Mouse (Mus musculus): ENCODE measurements around the gene Abcc4. TPM values are rescaled to one million over a fixed set of nuclear protein-coding genes. Genes with fewer than 3 reads are reported as not detected.
A peak's percentile ranks its signal among the peaks of the same experiment; 100 is the strongest.

Abcc4 gene
- total RNA-seq, 1 experiment, result 36.5 TPM

DNA sequence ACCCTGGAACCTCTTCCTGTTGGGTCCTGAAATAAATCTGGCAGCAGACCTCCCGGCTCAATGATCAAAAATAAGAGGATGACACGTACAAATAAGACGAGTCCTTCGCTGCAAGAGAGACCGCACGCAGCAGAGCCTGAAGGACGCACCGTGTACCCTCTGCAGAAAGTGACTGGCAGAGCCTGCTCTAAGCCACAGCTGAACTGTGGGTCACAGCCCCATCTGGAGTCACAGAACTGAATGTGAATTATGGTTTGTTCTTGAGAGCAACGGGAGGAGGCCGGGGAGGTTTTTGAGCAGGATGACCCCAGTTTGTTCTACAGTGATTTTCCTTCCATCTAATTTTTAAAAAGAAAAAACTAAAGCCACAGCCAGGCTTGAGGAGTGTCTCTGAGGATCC lies 6.5 kb downstream of the Abcc4 start:
- Histone ChIP-seq H3K4me3 (ENCODE audit: insufficient read depth in 1 of 2, low read depth in 1 of 2, low read length in 2 of 2, poor library complexity in 1 of 2, severe bottlenecking in 1 of 2) (peak overlapping the region in 1 of 2 experiments; percentile 20; a peak in 2 of 4 replicates), H3K36me3 (ENCODE audit: control insufficient read depth, insufficient read depth, low read length, poor library complexity, severe bottlenecking) (peaks cover 43% of the 10 kb centered on the region; the same call in 1 of the 2 replicates), H3K4me1 (ENCODE audit: control insufficient read depth in 2 of 2, insufficient read depth in 2 of 2, low read length in 2 of 2, poor library complexity in 1 of 2) (peaks cover 19 to 41% of the 10 kb centered on the region in 2 experiments), H3K27ac (ENCODE audit: insufficient read depth, low read depth, low read length, poor library complexity, severe bottlenecking) (no peak overlapping the region), H3K9me3 (ENCODE audit: control insufficient read depth, insufficient read depth, low read depth, low read length) (no peaks in the 10 kb centered on the region), H3K9ac (ENCODE audit: insufficient read depth, low read depth, low read length, poor library complexity, severe bottlenecking) (no peak overlapping the region)
- in situ Hi-C loops (cut with MboI; ENCODE audit: low sequenced_read_pairs in 2 of 2, unreplicated experiment in 2 of 2), result no loop called here
- no peak for DNase-seq (ENCODE audit: low read depth, low spot score)
- TF ChIP-seq ZC3H11A (IDR thresholded peaks at IDR 0.05; ENCODE audit: borderline replicate concordance, low read depth, low read length) (no peak), ZNF384 (IDR thresholded peaks at IDR 0.05; ENCODE audit: low read depth, low read length) (no peak), CHD2 (IDR thresholded peaks at IDR 0.05; ENCODE audit: low read depth, low read length) (no peak)

DNA sequence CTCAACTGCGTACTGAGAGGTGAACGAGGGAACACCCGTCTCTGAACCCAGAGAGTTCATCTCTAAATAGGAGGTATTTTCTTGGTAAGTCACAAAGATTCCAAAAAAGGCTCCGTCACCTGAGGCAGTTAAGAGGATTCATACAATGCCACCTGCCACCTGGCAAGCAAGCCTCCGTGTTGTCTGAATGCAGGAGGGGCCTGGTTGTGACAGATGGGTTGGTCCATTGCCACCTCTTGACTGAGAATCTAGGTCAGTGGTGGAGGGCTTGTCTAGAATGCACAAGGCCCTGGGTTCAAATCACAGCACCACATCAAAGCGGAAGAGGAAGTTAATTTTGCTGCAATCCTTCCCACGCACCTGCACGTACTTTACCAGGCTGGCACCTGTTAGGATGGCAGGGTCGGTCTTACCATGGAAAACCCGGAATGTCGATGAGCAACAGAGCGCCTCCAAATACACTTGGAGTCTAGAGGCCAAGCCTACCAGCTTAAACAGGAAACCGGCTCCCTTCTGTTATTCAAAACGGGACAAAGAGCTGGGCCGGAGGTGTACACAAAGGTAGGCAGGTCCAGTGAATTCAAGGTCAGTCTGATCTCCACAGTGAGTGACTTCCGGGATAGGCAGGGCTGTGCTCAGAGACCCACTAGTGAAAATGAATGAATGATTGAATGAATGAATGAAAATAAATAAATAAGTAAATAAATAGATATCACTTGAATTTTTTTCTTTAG lies 9.3 kb downstream of the Abcc4 start:
- Histone ChIP-seq H3K9ac (ENCODE audit: insufficient read depth, low read depth, low read length, poor library complexity, severe bottlenecking) (peak overlapping the region; percentile 27; the same call in 1 of the 2 replicates), H3K4me1 (ENCODE audit: control insufficient read depth in 2 of 2, insufficient read depth in 2 of 2, low read length in 2 of 2, poor library complexity in 1 of 2) (peaks cover 29 to 48% of the 10 kb centered on the region in 2 experiments), H3K36me3 (ENCODE audit: control insufficient read depth, insufficient read depth, low read length, poor library complexity, severe bottlenecking) (peaks cover 37% of the 10 kb centered on the region; the same call in 1 of the 2 replicates), H3K4me3 (ENCODE audit: insufficient read depth in 1 of 2, low read depth in 1 of 2, low read length in 2 of 2, poor library complexity in 1 of 2, severe bottlenecking in 1 of 2) (peak overlapping the region; percentile 37 to 52), H3K27ac (ENCODE audit: insufficient read depth, low read depth, low read length, poor library complexity, severe bottlenecking) (peak overlapping the region; percentile 91), H3K9me3 (ENCODE audit: control insufficient read depth, insufficient read depth, low read depth, low read length) (no peaks in the 10 kb centered on the region)
- DNase-seq (ENCODE audit: low read depth, low spot score), result peak; percentile 78
- in situ Hi-C loops (cut with MboI; ENCODE audit: low sequenced_read_pairs in 2 of 2, unreplicated experiment in 2 of 2), result no loop called here
- TF ChIP-seq CHD2 (IDR thresholded peaks at IDR 0.05; ENCODE audit: low read depth, low read length) (no peak), ZC3H11A (IDR thresholded peaks at IDR 0.05; ENCODE audit: borderline replicate concordance, low read depth, low read length) (no peak), MAFK (IDR thresholded peaks at IDR 0.05; ENCODE audit: insufficient read depth, low read depth, low read length) (no peak), ZNF384 (IDR thresholded peaks at IDR 0.05; ENCODE audit: low read depth, low read length) (no peak), HCFC1 (IDR thresholded peaks at IDR 0.05; ENCODE audit: borderline replicate concordance, insufficient read depth, low read length) (no peak)

DNA sequence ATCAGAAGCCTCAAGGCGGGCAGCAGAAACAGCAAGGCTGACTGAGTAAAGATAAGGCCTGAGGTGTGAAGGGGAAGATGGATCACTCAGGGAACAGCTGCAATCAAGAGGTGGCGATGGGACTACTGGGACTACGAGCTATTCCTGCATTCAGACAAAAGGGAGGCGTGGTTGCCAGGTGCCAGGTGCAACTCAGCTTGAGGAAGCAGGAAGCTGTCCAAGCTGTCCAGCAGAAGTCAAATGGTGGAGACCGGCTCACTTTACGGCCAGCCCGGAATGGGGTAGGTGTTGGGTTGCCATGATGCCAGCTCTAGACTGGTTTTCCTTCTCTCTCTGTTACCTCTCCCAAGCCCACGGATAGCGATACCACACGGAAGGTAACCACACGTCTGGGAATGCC lies 10.2 kb downstream of the Abcc4 start:
- peaks cover 33 to 51% of the 10 kb centered on the region in 2 experiments for H3K4me1 ChIP-seq (ENCODE audit: control insufficient read depth in 2 of 2, insufficient read depth in 2 of 2, low read length in 2 of 2, poor library complexity in 1 of 2)
- TF ChIP-seq ZNF384 (IDR thresholded peaks at IDR 0.05; ENCODE audit: low read depth, low read length), result no peak
- TF ChIP-seq ZC3H11A (IDR thresholded peaks at IDR 0.05; ENCODE audit: borderline replicate concordance, low read depth, low read length), result no peak
- TF ChIP-seq HCFC1 (IDR thresholded peaks at IDR 0.05; ENCODE audit: borderline replicate concordance, insufficient read depth, low read length), result no peak
- TF ChIP-seq CHD2 (IDR thresholded peaks at IDR 0.05; ENCODE audit: low read depth, low read length), result no peak
- TF ChIP-seq MAFK (IDR thresholded peaks at IDR 0.05; ENCODE audit: insufficient read depth, low read depth, low read length), result no peak
- DNase-seq (ENCODE audit: low read depth, low spot score), result no peak
- H3K4me3 ChIP-seq (ENCODE audit: insufficient read depth in 1 of 2, low read depth in 1 of 2, low read length in 2 of 2, poor library complexity in 1 of 2, severe bottlenecking in 1 of 2), result peak overlapping the region; percentile 37 to 52
- H3K9me3 ChIP-seq (ENCODE audit: control insufficient read depth, insufficient read depth, low read depth, low read length), result no peaks in the 10 kb centered on the region
- H3K9ac ChIP-seq (ENCODE audit: insufficient read depth, low read depth, low read length, poor library complexity, severe bottlenecking), result peak overlapping the region; percentile 27
- in situ Hi-C loops (cut with MboI; ENCODE audit: low sequenced_read_pairs in 2 of 2, unreplicated experiment in 2 of 2), result no loop called here
- H3K36me3 ChIP-seq (ENCODE audit: control insufficient read depth, insufficient read depth, low read length, poor library complexity, severe bottlenecking), result peaks cover 40% of the 10 kb centered on the region; the same call in 1 of the 2 replicates
- H3K27ac ChIP-seq (ENCODE audit: insufficient read depth, low read depth, low read length, poor library complexity, severe bottlenecking), result peak overlapping the region; percentile 91; the same call in 1 of the 2 replicates

DNA sequence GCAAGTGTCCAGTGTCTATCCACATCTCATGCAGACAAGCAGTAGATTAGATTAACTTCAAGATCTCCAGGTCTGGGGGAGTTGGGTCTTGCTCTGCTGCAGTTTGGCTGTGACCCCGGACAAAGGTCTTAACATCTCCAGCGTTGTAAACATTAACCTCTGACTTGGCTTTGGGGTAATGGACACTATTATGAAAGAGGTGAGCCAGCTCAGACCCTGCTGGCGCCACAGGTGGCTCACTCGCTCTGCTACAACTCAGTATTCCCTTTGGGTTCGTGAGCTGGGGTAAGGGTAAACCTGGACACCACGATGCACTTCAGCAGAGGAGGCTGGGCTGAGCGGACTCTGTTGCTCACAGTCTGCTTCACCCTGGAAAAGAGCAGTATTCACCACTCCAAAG lies 11.7 kb downstream of the Abcc4 start:
- no peak for TF ChIP-seq MAFK (IDR thresholded peaks at IDR 0.05; ENCODE audit: insufficient read depth, low read depth, low read length)
- no peak for TF ChIP-seq ZNF384 (IDR thresholded peaks at IDR 0.05; ENCODE audit: low read depth, low read length)
- Histone ChIP-seq H3K9me3 (ENCODE audit: control insufficient read depth, insufficient read depth, low read depth, low read length) (no peaks in the 10 kb centered on the region), H3K36me3 (ENCODE audit: control insufficient read depth, insufficient read depth, low read length, poor library complexity, severe bottlenecking) (peaks cover 45% of the 10 kb centered on the region; the same call in 1 of the 2 replicates), H3K4me3 (ENCODE audit: insufficient read depth in 1 of 2, low read depth in 1 of 2, low read length in 2 of 2, poor library complexity in 1 of 2, severe bottlenecking in 1 of 2) (no peak overlapping the region), H3K4me1 (ENCODE audit: control insufficient read depth in 2 of 2, insufficient read depth in 2 of 2, low read length in 2 of 2, poor library complexity in 1 of 2) (peaks cover 33 to 53% of the 10 kb centered on the region in 2 experiments), H3K27ac (ENCODE audit: insufficient read depth, low read depth, low read length, poor library complexity, severe bottlenecking) (no peak overlapping the region), H3K9ac (ENCODE audit: insufficient read depth, low read depth, low read length, poor library complexity, severe bottlenecking) (0 out of 2 replicates have a peak overlapping the region, but pooled peaks have one; percentile 4)
- DNase-seq (ENCODE audit: low read depth, low spot score), result no peak
- in situ Hi-C loops (cut with MboI; ENCODE audit: low sequenced_read_pairs in 2 of 2, unreplicated experiment in 2 of 2), result no loop called here
